Comparison of ENCODE assay signal across 29 mouse cellular contexts in the genomic region with DNA sequence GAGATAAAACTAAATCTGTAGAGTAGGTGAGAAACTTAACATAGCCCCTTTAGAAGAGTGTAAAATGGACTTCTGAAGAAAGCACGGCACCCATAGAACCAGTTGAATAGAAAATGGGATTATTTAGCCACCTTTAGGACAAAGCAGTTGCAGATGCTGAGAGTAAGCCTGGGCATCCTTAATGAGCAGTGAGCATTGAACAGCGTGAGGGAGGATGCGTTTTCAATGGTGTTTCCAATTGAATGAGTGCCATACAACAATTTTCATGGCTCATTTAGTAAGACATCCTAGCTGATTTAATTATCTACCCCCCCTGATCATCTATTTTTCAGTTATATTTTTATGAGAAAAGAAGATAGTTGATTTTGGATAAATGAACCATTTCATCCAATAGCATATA.
DNase-seq lines count a peak whose midpoint lies in the region; ATAC-seq lines count a peak whose summit lies in the region.
"Had no signal": no experiment of that assay in that cellular context is flagged by ENCODE, and none has a peak within 500 bp of the region (broad histone marks: within the 10 kb centered on the region; RNA-seq: fewer than 3 reads in every experiment).

No protein-coding gene starts in this region.

- H3K36me3 ChIP-seq in forebrain, embryonic 14.5 days (ENCODE audit: control insufficient read depth, insufficient read depth, low read length) = no peaks in the 10 kb centered on the region
- no peaks in the 10 kb centered on the region for H3K36me3 ChIP-seq in forebrain, embryonic 15.5 days
- H3K36me3 ChIP-seq in midbrain, embryonic 12.5 days = no peaks in the 10 kb centered on the region
- no peaks in the 10 kb centered on the region for H3K36me3 ChIP-seq in midbrain, embryonic 16.5 days (ENCODE audit: control insufficient read depth, insufficient read depth, low read length)
- H3K36me3 ChIP-seq: embryonic facial prominence, embryonic 15.5 days; G1E; heart, embryonic 15.5 days; limb, embryonic 15.5 days; stomach, embryonic 15.5 days had no signal

- H3K9me3 ChIP-seq in forebrain, embryonic 14.5 days (replicated peaks; ENCODE audit: control insufficient read depth, low read length) = no peaks in the 10 kb centered on the region
- H3K9me3 ChIP-seq in forebrain, embryonic 15.5 days = no peaks in the 10 kb centered on the region
- H3K9me3 ChIP-seq in midbrain, embryonic 12.5 days = no peaks in the 10 kb centered on the region
- no peaks in the 10 kb centered on the region for H3K9me3 ChIP-seq in midbrain, embryonic 16.5 days (replicated peaks; ENCODE audit: control insufficient read depth, low read length, poor library complexity, severe bottlenecking)
- H3K9me3 ChIP-seq: embryonic facial prominence, embryonic 15.5 days; G1E; heart, embryonic 15.5 days; limb, embryonic 15.5 days; stomach, embryonic 15.5 days had no signal

- no peak; the same call in 1 of the 2 replicates for ATAC-seq in forebrain, embryonic 14.5 days
- ATAC-seq in forebrain, embryonic 15.5 days (replicated peaks) = no peak
- ATAC-seq in midbrain, embryonic 12.5 days (ENCODE audit: low FRiP score, low read depth) = peak; percentile 71; the same call in 1 of the 2 replicates
- ATAC-seq in midbrain, embryonic 16.5 days = no peak
- ATAC-seq: inflammation-experienced regulatory T-cells, adult 6 months; Patski had no signal

- peak; percentile 32 for DNase-seq in forebrain, embryonic 14.5 days (ENCODE audit: low spot score)
- peak; percentile 3 for DNase-seq in embryo, embryonic 11 days
- DNase-seq in retina, embryonic 14.5 days (ENCODE audit: low spot score) = peak; percentile 67
- DNase-seq in right cerebral cortex, postnatal 25 days = no peak
- DNase-seq: adrenal gland, postnatal 36 days; B cell, adult 2 months; cerebellum, adult 11-12 months; gastrocnemius, adult 2 months; heart, postnatal 36 days; kidney, adult 18-20 months; kidney, postnatal 4 days; layer of hippocampus, adult 9-11 months; lung, embryonic 14.5 days; lung, postnatal 36 days; right cerebral cortex, postnatal 4 days; thymus, adult 18-20 months; thymus, postnatal 36 days had no signal

- WGBS in forebrain, embryonic 14.5 days = under 1% methylated on average over 3 of the region's 3 CpGs
- WGBS in forebrain, embryonic 15.5 days = 7% methylated on average over 3 of the region's 3 CpGs
- WGBS in midbrain, embryonic 12.5 days = 13% methylated on average over 3 of the region's 3 CpGs
- WGBS in midbrain, embryonic 16.5 days = 14% methylated on average over 3 of the region's 3 CpGs

- H3K27ac ChIP-seq in forebrain, embryonic 14.5 days (ENCODE audit: low read depth, low read length) = no peak overlapping the region
- H3K27ac ChIP-seq in forebrain, embryonic 15.5 days (replicated peaks) = no peak overlapping the region
- no peak overlapping the region for H3K27ac ChIP-seq in midbrain, embryonic 12.5 days (replicated peaks)
- no peak overlapping the region for H3K27ac ChIP-seq in midbrain, embryonic 16.5 days (ENCODE audit: low read length)
- H3K27ac ChIP-seq: embryonic facial prominence, embryonic 15.5 days; gastrocnemius, adult 2 months; heart, embryonic 15.5 days; limb, embryonic 15.5 days; liver, embryonic 14.5 days; stomach, embryonic 15.5 days had no signal

- H3K9ac ChIP-seq in forebrain, embryonic 14.5 days (ENCODE audit: low read length) = no peak overlapping the region
- H3K9ac ChIP-seq in forebrain, embryonic 15.5 days (replicated peaks) = no peak overlapping the region
- no peak overlapping the region for H3K9ac ChIP-seq in midbrain, embryonic 12.5 days (replicated peaks)
- H3K9ac ChIP-seq in midbrain, embryonic 16.5 days (ENCODE audit: low read depth, low read length) = no peak overlapping the region
- H3K9ac ChIP-seq: embryonic facial prominence, embryonic 15.5 days; heart, embryonic 15.5 days; limb, embryonic 15.5 days; liver, embryonic 14.5 days; lung, embryonic 14.5 days; stomach, embryonic 15.5 days had no signal

- no peak overlapping the region for H3K4me2 ChIP-seq in forebrain, embryonic 14.5 days (ENCODE audit: low read length)
- no peak overlapping the region for H3K4me2 ChIP-seq in forebrain, embryonic 15.5 days (replicated peaks)
- no peak overlapping the region for H3K4me2 ChIP-seq in midbrain, embryonic 12.5 days (replicated peaks)
- no peak overlapping the region for H3K4me2 ChIP-seq in midbrain, embryonic 16.5 days (ENCODE audit: low read length)
- H3K4me2 ChIP-seq: embryonic facial prominence, embryonic 15.5 days; heart, embryonic 15.5 days; limb, embryonic 15.5 days; lung, embryonic 14.5 days; stomach, embryonic 15.5 days had no signal

- H3K4me3 ChIP-seq in forebrain, embryonic 14.5 days (ENCODE audit: low read depth, low read length) = no peak overlapping the region
- H3K4me3 ChIP-seq in forebrain, embryonic 15.5 days = no peak overlapping the region
- no peak overlapping the region for H3K4me3 ChIP-seq in midbrain, embryonic 12.5 days
- H3K4me3 ChIP-seq in midbrain, embryonic 16.5 days (ENCODE audit: low read depth, low read length) = no peak overlapping the region
- H3K4me3 ChIP-seq: embryonic facial prominence, embryonic 15.5 days; gastrocnemius, adult 2 months; heart, embryonic 15.5 days; limb, embryonic 15.5 days; stomach, embryonic 15.5 days had no signal

- no peaks in the 10 kb centered on the region for H3K4me1 ChIP-seq in forebrain, embryonic 14.5 days (ENCODE audit: control insufficient read depth, insufficient read depth, low read length)
- 0 out of 2 replicates have a peak, but pooled peaks cover 2% of the 10 kb centered on the region for H3K4me1 ChIP-seq in forebrain, embryonic 15.5 days
- no peaks in the 10 kb centered on the region for H3K4me1 ChIP-seq in midbrain, embryonic 12.5 days
- no peaks in the 10 kb centered on the region for H3K4me1 ChIP-seq in midbrain, embryonic 16.5 days (ENCODE audit: control insufficient read depth, insufficient read depth, low read length)
- H3K4me1 ChIP-seq: embryonic facial prominence, embryonic 15.5 days; heart, embryonic 15.5 days; limb, embryonic 15.5 days; stomach, embryonic 15.5 days had no signal

- no peaks in the 10 kb centered on the region for H3K27me3 ChIP-seq in forebrain, embryonic 14.5 days (replicated peaks; ENCODE audit: control insufficient read depth, insufficient read depth, low read length)
- H3K27me3 ChIP-seq in forebrain, embryonic 15.5 days = no peaks in the 10 kb centered on the region
- no peaks in the 10 kb centered on the region for H3K27me3 ChIP-seq in midbrain, embryonic 12.5 days
- H3K27me3 ChIP-seq in midbrain, embryonic 16.5 days (ENCODE audit: control insufficient read depth, insufficient read depth, low read depth, low read length) = no peaks in the 10 kb centered on the region
- H3K27me3 ChIP-seq: CH12.LX; embryonic facial prominence, embryonic 15.5 days; heart, embryonic 15.5 days; limb, embryonic 15.5 days; Patski; stomach, embryonic 15.5 days had no signal
